In the genomic region with DNA sequence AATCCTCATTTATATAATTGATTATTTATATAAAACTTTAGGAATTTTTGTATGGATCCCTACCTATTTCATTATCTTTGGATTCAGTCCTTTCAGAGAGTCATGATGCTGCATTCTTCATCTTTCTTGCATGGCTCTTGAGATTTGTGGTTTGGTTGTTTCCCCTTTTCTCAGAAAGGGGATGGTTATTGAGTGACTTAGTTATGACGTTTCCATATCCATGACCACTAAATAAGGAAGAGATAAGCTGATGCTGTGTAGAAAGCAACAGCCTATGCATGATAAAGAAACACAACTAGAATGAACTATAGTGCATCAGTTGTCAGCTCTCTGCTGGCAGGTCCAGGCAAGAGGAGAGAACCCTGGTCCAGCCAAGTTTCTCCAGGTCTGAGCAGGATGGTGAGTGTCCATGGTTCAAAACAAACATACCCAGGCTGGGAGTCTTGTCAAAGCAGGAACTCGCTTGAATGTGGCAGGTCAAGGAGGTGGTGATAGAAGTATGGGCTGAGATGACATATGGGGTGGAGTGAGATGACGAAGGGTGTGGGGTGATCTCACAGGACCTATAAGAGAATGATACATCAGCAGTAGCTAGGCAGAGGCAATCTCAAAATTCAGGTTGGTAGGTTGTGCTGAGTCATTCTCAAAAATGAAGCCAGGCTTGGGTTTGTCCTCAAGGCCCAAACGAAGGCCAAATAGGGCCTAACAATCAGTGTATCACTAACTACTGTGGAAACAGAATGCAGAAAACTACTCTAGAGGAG, we compare ENCODE assay signal across 25 mouse cellular contexts.
A peak's percentile ranks its signal among the peaks of the same experiment; 100 is the strongest.
DNase-seq lines count a peak whose midpoint lies in the region; ATAC-seq lines count a peak whose summit lies in the region.
"Had no signal": no experiment of that assay in that cellular context is flagged by ENCODE, and none has a peak within 500 bp of the region (broad histone marks: within the 10 kb centered on the region; RNA-seq: fewer than 3 reads in every experiment).

No protein-coding gene starts in this region.

- intact Hi-C loops in left cerebral cortex, postnatal 36 days (cut with DNase I): no loop called here
- intact Hi-C loops in heart, postnatal 25 days (cut with DNase I): no loop called here

- peak; percentile 40 for DNase-seq in adrenal gland, adult 2 months
- no peak for DNase-seq in adrenal gland, postnatal 25 days
- peak; percentile 15 for DNase-seq in adrenal gland, postnatal 10 days
- no peak for DNase-seq in left cerebral cortex, postnatal 36 days (ENCODE audit: low spot score in 2 of 2)
- DNase-seq in heart, postnatal 25 days (ENCODE audit: low spot score): no peak
- no peak for DNase-seq in cerebellum, adult 9-10 months
- DNase-seq: B cell, adult 2 months; cerebellum, adult 8-10 months; cerebellum, postnatal 36 days; embryo, embryonic 11 days; heart, postnatal 14 days; kidney, postnatal 14 days; left cerebral cortex, postnatal 4 days; liver, postnatal 0 days; lung, postnatal 4 days; right cerebral cortex, postnatal 4 days; thymus, adult 2 months; thymus, postnatal 36 days had no signal

- peak; percentile 67 for ATAC-seq in granulocyte monocyte progenitor cell, adult 5-6 weeks (replicated peaks; ENCODE audit: poor library complexity, severe bottlenecking)
- peak; percentile 78 for ATAC-seq in monocyte, adult 5-6 weeks (replicated peaks; ENCODE audit: insufficient number of reproducible peaks, low FRiP score, low TSS enrichment, poor library complexity, severe bottlenecking)
- ATAC-seq: forebrain, embryonic 15.5 days; intestine, embryonic 16.5 days; liver, embryonic 12.5 days; liver, postnatal 0 days; lung, postnatal 0 days; midbrain, embryonic 15.5 days had no signal

Comparison
In these comparisons a context has a peak if more than half of its experiments do, and no peak if none do; other contexts are left out.
1. DNase-seq: peak in adrenal gland, adult 2 months (single experiment) and adrenal gland, postnatal 10 days (single experiment); none in adrenal gland, postnatal 25 days (single experiment), left cerebral cortex, postnatal 36 days (0 of 2), heart, postnatal 25 days (single experiment) and cerebellum, adult 9-10 months (single experiment).